In genomic region chr4:68620585-68620984, GRCm38 (mm10) we compare ENCODE assay signal across 25 mouse cellular contexts.
"Had no signal": no experiment of that assay in that cellular context is flagged by ENCODE, and none has a peak within 500 bp of the region (broad histone marks: within the 10 kb centered on the region; RNA-seq: fewer than 3 reads in every experiment).

No protein-coding gene starts in this region.

- ATAC-seq: liver, embryonic 12.5 days; midbrain, embryonic 13.5 days; midbrain, embryonic 16.5 days had no signal

- H3K27me3 ChIP-seq: kidney, embryonic 15.5 days; limb, embryonic 13.5 days; liver, embryonic 12.5 days; liver, embryonic 15.5 days; lung, embryonic 15.5 days; megakaryocyte, embryonic 14.5 days; midbrain, embryonic 13.5 days; neural tube, embryonic 13.5 days; stomach, embryonic 15.5 days had no signal

- H3K4me3 ChIP-seq: kidney, embryonic 15.5 days; left cerebral cortex, adult 2 months; limb, embryonic 10.5 days; limb, embryonic 13.5 days; liver, embryonic 12.5 days; liver, embryonic 15.5 days; lung, embryonic 15.5 days; megakaryocyte, embryonic 14.5 days; midbrain, embryonic 10.5 days; midbrain, embryonic 13.5 days; myocyte; neural tube, embryonic 13.5 days; stomach, embryonic 15.5 days had no signal

- H3K4me2 ChIP-seq: kidney, embryonic 15.5 days; limb, embryonic 13.5 days; liver, embryonic 12.5 days; liver, embryonic 15.5 days; lung, embryonic 15.5 days; midbrain, embryonic 13.5 days; neural tube, embryonic 13.5 days; stomach, embryonic 15.5 days had no signal

- H3K27ac ChIP-seq: kidney, embryonic 15.5 days; left cerebral cortex, adult 2 months; limb, embryonic 10.5 days; limb, embryonic 13.5 days; liver, embryonic 12.5 days; liver, embryonic 15.5 days; lung, embryonic 15.5 days; midbrain, embryonic 10.5 days; midbrain, embryonic 13.5 days; neural tube, embryonic 13.5 days; stomach, embryonic 15.5 days had no signal

- H3K9me3 ChIP-seq: kidney, embryonic 15.5 days; limb, embryonic 10.5 days; limb, embryonic 13.5 days; liver, embryonic 12.5 days; liver, embryonic 15.5 days; lung, embryonic 15.5 days; megakaryocyte, embryonic 14.5 days; midbrain, embryonic 10.5 days; midbrain, embryonic 13.5 days; neural tube, embryonic 13.5 days; stomach, embryonic 15.5 days had no signal

- DNase-seq: kidney, postnatal 10 days; kidney, postnatal 36 days; layer of hippocampus, postnatal 36 days; liver; lung, adult 18-20 months; lung, postnatal 10 days; lung, postnatal 36 days; retina, postnatal 1 day; right cerebral cortex, postnatal 25 days; spleen, adult 18-20 months; thymus, postnatal 25 days had no signal

- H3K4me1 ChIP-seq: kidney, embryonic 15.5 days; limb, embryonic 10.5 days; limb, embryonic 13.5 days; liver, embryonic 12.5 days; liver, embryonic 15.5 days; lung, embryonic 15.5 days; megakaryocyte, embryonic 14.5 days; midbrain, embryonic 10.5 days; stomach, embryonic 15.5 days had no signal

- H3K9ac ChIP-seq: kidney, embryonic 15.5 days; limb, embryonic 13.5 days; liver, embryonic 12.5 days; liver, embryonic 15.5 days; lung, embryonic 15.5 days; midbrain, embryonic 13.5 days; neural tube, embryonic 13.5 days; stomach, embryonic 15.5 days had no signal

- H3K36me3 ChIP-seq: kidney, embryonic 15.5 days; limb, embryonic 10.5 days; limb, embryonic 13.5 days; liver, embryonic 12.5 days; liver, embryonic 15.5 days; lung, embryonic 15.5 days; midbrain, embryonic 10.5 days; midbrain, embryonic 13.5 days; neural tube, embryonic 13.5 days; stomach, embryonic 15.5 days had no signal
